Comparison of ENCODE assay signal across 7 mouse cellular contexts in genomic region chr9:119029568-119029967, GRCm38 (mm10). TPM values are rescaled to one million over a fixed set of nuclear protein-coding genes. Genes with fewer than 3 reads are reported as not detected.
A peak's percentile ranks its signal among the peaks of the same experiment; 100 is the strongest.
DNase-seq lines count a peak whose midpoint lies in the region; ATAC-seq and TF ChIP-seq lines count a peak whose summit lies in the region.

No protein-coding gene starts in this region.

- no peaks in the 10 kb centered on the region for H3K36me3 ChIP-seq in spleen, adult 2 months (ENCODE audit: control insufficient read depth, insufficient read depth, low read length)
- no peaks in the 10 kb centered on the region for H3K36me3 ChIP-seq in forebrain, embryonic 12.5 days (replicated peaks)
- peaks cover 16% of the 10 kb centered on the region for H3K36me3 ChIP-seq in intestine, embryonic 15.5 days
- peaks cover 22% of the 10 kb centered on the region for H3K36me3 ChIP-seq in small intestine, adult 2 months (ENCODE audit: control insufficient read depth, insufficient read depth, low read length)

- no peak for DNase-seq in spleen, adult 2 months (ENCODE audit: low read depth in 1 of 2, low spot score in 2 of 2)
- DNase-seq in spleen, adult 12 weeks (ENCODE audit: low spot score): no peak
- peak; percentile 51 for DNase-seq in adrenal gland, postnatal 4 days (ENCODE audit: low spot score in 2 of 2)
- DNase-seq in lung, adult 18-20 months: peak; percentile 57 to 68

- no peaks in the 10 kb centered on the region for H3K27me3 ChIP-seq in spleen, adult 2 months (ENCODE audit: control insufficient read depth, insufficient read depth, low read length)
- no peaks in the 10 kb centered on the region; the same call in 1 of the 2 replicates for H3K27me3 ChIP-seq in forebrain, embryonic 12.5 days
- no peaks in the 10 kb centered on the region for H3K27me3 ChIP-seq in intestine, embryonic 15.5 days (replicated peaks)
- H3K27me3 ChIP-seq in small intestine, adult 2 months (ENCODE audit: control insufficient read depth, insufficient read depth, low read length): no peaks in the 10 kb centered on the region

- no peak for TF ChIP-seq POLR2A in spleen, adult 2 months (IDR thresholded peaks at IDR 0.05; ENCODE audit: low read depth, low read length)
- no peak for TF ChIP-seq POLR2A in small intestine, adult 2 months (IDR thresholded peaks at IDR 0.05; ENCODE audit: low read depth, low read length)

- no peak overlapping the region for H3K9ac ChIP-seq in forebrain, embryonic 12.5 days
- H3K9ac ChIP-seq in intestine, embryonic 15.5 days: no peak overlapping the region

- 0 out of 2 replicates have a peak, but pooled peaks have one; percentile 40 for ATAC-seq in forebrain, embryonic 12.5 days (ENCODE audit: low FRiP score)
- ATAC-seq in intestine, embryonic 15.5 days: peak; percentile 46

- H3K4me3 ChIP-seq in spleen, adult 2 months (ENCODE audit: extremely low read depth, insufficient read depth, insufficient read length): no peak overlapping the region
- no peak overlapping the region for H3K4me3 ChIP-seq in forebrain, embryonic 12.5 days (replicated peaks)
- no peak overlapping the region for H3K4me3 ChIP-seq in intestine, embryonic 15.5 days (replicated peaks)
- H3K4me3 ChIP-seq in small intestine, adult 2 months (ENCODE audit: low read depth, low read length): no peak overlapping the region

- no peak overlapping the region for H3K4me2 ChIP-seq in forebrain, embryonic 12.5 days
- no peak overlapping the region for H3K4me2 ChIP-seq in intestine, embryonic 15.5 days (replicated peaks)

- H3K9me3 ChIP-seq in forebrain, embryonic 12.5 days: no peaks in the 10 kb centered on the region
- H3K9me3 ChIP-seq in intestine, embryonic 15.5 days: no peaks in the 10 kb centered on the region

- TF ChIP-seq CTCF in spleen, adult 2 months (IDR thresholded peaks at IDR 0.05; ENCODE audit: extremely low read depth, insufficient read depth, insufficient read length, insufficient replicate concordance): peak; percentile 38; the same call in 1 of the 2 replicates
- peak; percentile 72; the same call in 1 of the 2 replicates for TF ChIP-seq CTCF in small intestine, adult 2 months (IDR thresholded peaks at IDR 0.05; ENCODE audit: extremely low read depth, insufficient read length, insufficient replicate concordance, low read depth, low read length)

- H3K4me1 ChIP-seq in spleen, adult 2 months (ENCODE audit: control insufficient read depth, insufficient read depth, insufficient read length): no peaks in the 10 kb centered on the region
- H3K4me1 ChIP-seq in forebrain, embryonic 12.5 days: peaks cover 30% of the 10 kb centered on the region
- H3K4me1 ChIP-seq in intestine, embryonic 15.5 days (replicated peaks): peaks cover 2% of the 10 kb centered on the region; the same call in 1 of the 2 replicates
- H3K4me1 ChIP-seq in small intestine, adult 2 months (ENCODE audit: control insufficient read depth, insufficient read depth, insufficient read length, low read length): no peaks in the 10 kb centered on the region

- no peak overlapping the region for H3K27ac ChIP-seq in spleen, adult 2 months (ENCODE audit: insufficient read depth, low read length)
- H3K27ac ChIP-seq in forebrain, embryonic 12.5 days: no peak overlapping the region
- no peak overlapping the region for H3K27ac ChIP-seq in intestine, embryonic 15.5 days
- no peak overlapping the region for H3K27ac ChIP-seq in small intestine, adult 2 months (ENCODE audit: insufficient read depth, low read depth, low read length)

- WGBS in spleen, adult 2 months: 80% methylated on average over 7 of the region's 7 CpGs
- 65% methylated on average over 7 of the region's 7 CpGs for WGBS in forebrain, embryonic 12.5 days
- 57% methylated on average over 7 of the region's 7 CpGs for WGBS in intestine, embryonic 15.5 days
- 66% methylated on average over 7 of the region's 7 CpGs for WGBS in small intestine, adult 2 months

RNA-seq across cellular contexts. Expression of gene Vill, which starts 23.0 kb away (rescaled TPM):
- 7.2 and 12.0 TPM in 2 replicates for polyA plus RNA-seq in spleen, adult 2 months (2012; rRNA removed)
- 10 to 100 TPM in 1 of 2 experiments, 1 to 10 TPM in 1; 3.2 to 10.1 TPM for total RNA-seq in adrenal gland, postnatal 4 days (2021)
- 6.8 and 6.9 TPM in 2 replicates for polyA plus RNA-seq in forebrain, embryonic 12.5 days (2016; fragmentation: Nextera tagmentation; extraction: Ambion mirVana)
- polyA plus RNA-seq in intestine, embryonic 15.5 days (2015; fragmentation: Nextera tagmentation; extraction: Ambion mirVana): 16.1 and 17.2 TPM in 2 replicates
- 4.3 and 27.0 TPM in 2 replicates for polyA plus RNA-seq in small intestine, adult 2 months (2012; rRNA removed)

Comparison
In these comparisons a context has a peak if more than half of its experiments do, and no peak if none do; other contexts are left out.
1. DNase-seq: peak in adrenal gland, postnatal 4 days (2 of 2) and lung, adult 18-20 months (2 of 2); none in spleen, adult 2 months (0 of 2) and spleen, adult 12 weeks (single experiment).